Mouse (Mus musculus) lung, postnatal 25 days (tissue): ENCODE measurements at regions not wholly inside any gene's neighbourhood (a gene's known extent, or its start where the extent isn't known, plus 50 kb on each side); places are given as distances from the start of the nearest gene placed in this dataset.

ENCODE experiments used
- DNase-seq: peaks from one replicate; pipeline ENCODE4 v3.0.0; 2022; ENCODE audit warnings: low spot score

DNA sequence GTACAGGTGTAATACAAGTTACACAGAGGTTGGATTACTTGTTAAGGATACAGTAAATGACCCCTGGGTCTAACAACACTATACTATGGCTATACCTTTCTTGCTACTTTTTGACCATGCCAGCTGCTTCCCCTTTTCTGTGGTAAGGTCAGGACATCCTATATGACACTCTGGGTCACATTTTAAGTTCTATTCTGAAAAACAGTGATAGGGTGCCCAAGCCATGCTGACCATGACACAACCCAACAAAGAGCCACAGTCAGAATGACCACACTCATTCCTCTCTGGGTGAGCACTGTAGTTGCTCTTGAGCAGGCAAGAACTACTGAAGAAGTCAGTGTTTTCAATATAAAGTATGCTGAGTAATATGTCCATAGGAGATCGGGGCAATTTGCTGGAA lies 64.3 kb upstream of the Tnfsf11 start:
- DNase-seq: no peak

DNA sequence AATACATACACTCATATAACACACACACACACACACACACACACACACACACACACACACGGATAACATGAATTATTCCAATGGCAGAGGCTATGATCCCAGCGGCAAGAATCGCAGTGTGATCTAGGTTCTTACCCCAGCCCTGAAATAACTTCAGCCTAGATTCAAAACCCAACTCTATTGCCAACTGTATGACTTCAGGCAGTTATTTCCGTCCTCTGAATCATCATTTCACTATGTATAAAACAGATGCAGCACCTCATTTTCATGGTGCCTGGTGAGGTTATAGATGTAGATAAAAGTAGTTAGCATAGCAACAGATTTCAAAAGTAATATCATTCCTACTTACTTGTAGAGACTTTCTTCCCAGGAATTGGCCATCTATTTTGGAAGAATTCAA lies 61.0 kb upstream of the Tnfsf11 start:
- no peak for DNase-seq

DNA sequence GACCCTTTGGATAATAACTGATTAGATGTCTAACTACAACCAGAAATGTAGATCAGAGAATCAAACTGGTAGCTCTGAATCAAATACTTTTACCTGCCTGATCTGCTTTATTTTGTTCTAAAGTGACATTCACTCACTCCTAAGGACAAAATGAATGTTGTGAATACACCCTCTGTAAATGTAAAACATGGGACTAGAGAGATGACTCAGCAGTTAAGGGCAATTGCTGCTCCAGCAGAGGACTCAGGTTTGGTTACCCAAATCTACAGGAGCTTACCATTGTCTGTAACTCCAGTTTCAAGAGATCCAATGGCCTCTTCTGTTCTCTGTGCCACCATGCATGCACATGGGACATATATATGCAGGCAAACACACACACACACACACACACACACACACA lies 57.0 kb upstream of the Tnfsf11 start:
- no peak for DNase-seq

DNA sequence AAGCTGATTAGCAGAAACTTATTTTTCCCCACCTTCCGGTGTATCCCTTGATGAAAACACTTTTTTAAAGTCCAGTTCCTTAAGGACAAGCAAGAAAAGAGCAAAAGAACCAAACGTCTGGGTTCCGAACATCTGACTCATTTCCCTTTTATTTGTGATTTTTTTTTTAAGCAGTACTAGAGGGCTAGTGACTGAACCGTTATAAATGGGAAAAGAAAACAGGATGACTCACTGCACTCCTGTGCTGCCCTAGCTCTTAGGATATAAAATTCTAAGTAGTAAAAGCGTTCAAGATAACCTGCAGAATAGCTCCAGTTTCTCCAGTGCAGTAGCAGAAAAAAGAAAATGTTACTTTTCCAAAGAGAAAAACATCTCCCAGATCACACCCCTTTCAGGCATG lies 55.3 kb upstream of the Tnfsf11 start:
- no peak for DNase-seq
